Mouse (Mus musculus) frontal cortex, postnatal 10 days (tissue): ENCODE data around the gene Actrt2.

Experiments used
- DNase-seq, 2 experiments: peaks; one replicate each; pipeline ENCODE4 v3.0.0; 2022; ENCODE audit warnings: low spot score in 2 of 2, mixed read lengths in 1 of 2

Gene Actrt2

GRCm38 (mm10) chr4:154638320-154638886 lies 29.3 kb downstream of the Actrt2 start:
- no peak for DNase-seq

GRCm38 (mm10) chr4:154637468-154638319 lies 30.0 kb downstream of the Actrt2 start:
- no peak for DNase-seq

GRCm38 (mm10) chr4:154636721-154637311 lies 30.9 kb downstream of the Actrt2 start, which contains the start of gene Prdm16:
TSS of gene Prdm16 (minus strand) at chr4:154636873.
- DNase-seq, result peak in 1 of 2 experiments; percentile 31

GRCm38 (mm10) chr4:154636053-154636433 lies 31.6 kb downstream of the Actrt2 start:
- DNase-seq, result peak in 1 of 2 experiments; percentile 22

- peak in 1 of 2 experiments; percentile 27 for DNase-seq
These were observed 32.2 kb downstream of the Actrt2 start for GRCm38 (mm10) chr4:154635241-154636052.

GRCm38 (mm10) chr4:154634470-154635240 lies 33.0 kb downstream of the Actrt2 start:
- no peak for DNase-seq

- no peak for DNase-seq
These were observed 33.7 kb downstream of the Actrt2 start for GRCm38 (mm10) chr4:154634001-154634400.

- no peak for DNase-seq
These were observed 34.6 kb downstream of the Actrt2 start for GRCm38 (mm10) chr4:154632800-154633764.

- no peak for DNase-seq
These were observed 36.9 kb downstream of the Actrt2 start for GRCm38 (mm10) chr4:154630763-154631162.

- DNase-seq, result no peak
These were observed 40.1 kb downstream of the Actrt2 start for GRCm38 (mm10) chr4:154627419-154628142.

GRCm38 (mm10) chr4:154626282-154626681 lies 41.4 kb downstream of the Actrt2 start:
- DNase-seq, result no peak

- DNase-seq, result no peak
These were observed 42.0 kb downstream of the Actrt2 start for GRCm38 (mm10) chr4:154625710-154626109.

- DNase-seq, result no peak
These were observed 44.4 kb downstream of the Actrt2 start for GRCm38 (mm10) chr4:154623241-154623640.

GRCm38 (mm10) chr4:154622521-154622920 lies 45.1 kb downstream of the Actrt2 start:
- no peak for DNase-seq
